Comparison of ENCODE assay signal across 8 mouse cellular contexts in the genomic region with DNA sequence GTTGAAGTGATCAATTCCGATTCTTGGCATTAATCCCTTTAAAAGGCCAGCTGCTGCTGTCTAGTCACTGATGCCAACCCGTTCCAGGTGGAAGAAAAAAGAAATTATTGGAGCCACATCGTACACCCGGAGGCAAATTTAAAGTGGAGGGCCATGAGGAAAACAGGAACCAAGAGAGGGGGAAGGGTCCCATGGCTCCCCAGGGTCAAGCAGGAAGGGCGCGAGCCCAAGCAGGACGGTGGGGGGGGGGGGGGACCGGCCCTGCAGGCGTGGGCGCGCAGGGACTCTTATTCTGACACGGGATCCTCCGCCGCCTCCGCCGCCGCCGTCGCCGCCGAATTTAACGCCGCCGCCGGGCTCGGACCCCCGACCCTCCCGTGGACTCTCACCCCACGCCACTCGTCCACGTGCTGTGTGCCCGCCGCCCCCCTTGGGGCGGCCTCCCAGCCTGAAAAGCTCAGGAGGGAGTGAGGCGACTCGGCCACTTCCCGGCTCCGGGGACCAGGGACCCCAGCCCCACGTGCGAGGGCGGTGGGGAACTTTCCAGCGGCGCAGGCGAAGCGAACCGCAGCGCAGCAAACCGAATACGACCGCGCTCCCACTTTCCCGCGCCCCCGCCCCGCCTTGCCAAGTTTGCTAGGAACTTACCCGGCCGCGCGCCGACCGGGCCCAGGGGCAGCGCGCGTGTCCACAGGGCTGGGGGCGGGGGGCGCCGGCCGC. TPM values are rescaled to one million over a fixed set of nuclear protein-coding genes. Genes with fewer than 3 reads are reported as not detected.
A peak's percentile ranks its signal among the peaks of the same experiment; 100 is the strongest.
DNase-seq lines count a peak whose midpoint lies in the region; ATAC-seq and TF ChIP-seq lines count a peak whose summit lies in the region.

No protein-coding gene starts in this region.

- WGBS in intestine, embryonic 14.5 days: under 1% methylated on average over 55 of the region's 68 CpGs
- under 1% methylated on average over 46 of the region's 68 CpGs for WGBS in liver, adult 2 months

- peak; percentile 13 for ATAC-seq in intestine, embryonic 14.5 days (replicated peaks; ENCODE audit: low FRiP score, low TSS enrichment, low read depth)

- peak overlapping the region; percentile 93 for H3K9ac ChIP-seq in intestine, embryonic 14.5 days (ENCODE audit: low read length)
- H3K9ac ChIP-seq in liver, adult 2 months (ENCODE audit: low read depth, low read length): peak overlapping the region; percentile 96

- H3K79me2 ChIP-seq in liver, adult 2 months (ENCODE audit: control insufficient read depth, insufficient read depth, low read length): peaks cover 44% of the 10 kb centered on the region

- H3K36me3 ChIP-seq in testis, adult 2 months (ENCODE audit: control insufficient read depth, insufficient read depth, low read length): no peaks in the 10 kb centered on the region
- H3K36me3 ChIP-seq in intestine, embryonic 14.5 days (ENCODE audit: control insufficient read depth, insufficient read depth, low read length): no peaks in the 10 kb centered on the region
- no peaks in the 10 kb centered on the region for H3K36me3 ChIP-seq in liver, adult 2 months (ENCODE audit: control insufficient read depth, insufficient read depth, low read length)

- TF ChIP-seq CTCF in testis, adult 2 months (IDR thresholded peaks at IDR 0.05; ENCODE audit: control insufficient read depth, insufficient read depth, insufficient replicate concordance, low read depth, low read length): no peak
- TF ChIP-seq CTCF in liver, adult 2 months (IDR thresholded peaks at IDR 0.05; ENCODE audit: low read depth, low read length): no peak

- H3K4me3 ChIP-seq in testis, adult 2 months (ENCODE audit: control insufficient read depth, low read depth, low read length): peak overlapping the region; percentile 99
- peak overlapping the region; percentile 98 for H3K4me3 ChIP-seq in intestine, embryonic 14.5 days (ENCODE audit: low read depth, low read length)
- H3K4me3 ChIP-seq in liver, adult 2 months (ENCODE audit: insufficient read depth, low read depth, low read length): peak overlapping the region; percentile 97

- TF ChIP-seq POLR2A in testis, adult 2 months (IDR thresholded peaks at IDR 0.05; ENCODE audit: control insufficient read depth, low read depth, low read length): no peak
- no peak for TF ChIP-seq POLR2A in liver, adult 2 months (IDR thresholded peaks at IDR 0.05; ENCODE audit: extremely low read depth, insufficient read depth, low read length)

- peak overlapping the region; percentile 84 for H3K4me2 ChIP-seq in intestine, embryonic 14.5 days (ENCODE audit: low read length)

- H3K9me3 ChIP-seq in intestine, embryonic 14.5 days (ENCODE audit: control insufficient read depth, low read length): no peaks in the 10 kb centered on the region

- no peak for DNase-seq in testis, postnatal 14 days (ENCODE audit: low spot score)
- peak; percentile 66 to 71 for DNase-seq in cerebellum, postnatal 14 days
- peak; percentile 57 for DNase-seq in gastrocnemius, postnatal 25 days
- DNase-seq in intestine, embryonic 14.5 days (ENCODE audit: low spot score): peak; percentile 81
- peak; percentile 86 for DNase-seq in liver, adult 2 months (ENCODE audit: extremely low read depth, low read depth, low spot score)
- DNase-seq in neural tube, embryonic 10.5 days (ENCODE audit: extremely low spot score, low spot score): peak; percentile 77
- peak; percentile 78 for DNase-seq in testis, postnatal 10 days (ENCODE audit: low spot score)

- H3K27me3 ChIP-seq in testis, adult 2 months (ENCODE audit: control insufficient read depth, insufficient read depth, low read length): no peaks in the 10 kb centered on the region
- H3K27me3 ChIP-seq in intestine, embryonic 14.5 days (replicated peaks; ENCODE audit: control insufficient read depth, insufficient read depth, low read length): no peaks in the 10 kb centered on the region
- H3K27me3 ChIP-seq in liver, adult 2 months (ENCODE audit: control insufficient read depth, insufficient read depth, low read length): no peaks in the 10 kb centered on the region

- peak overlapping the region; percentile 83 for H3K27ac ChIP-seq in testis, adult 2 months (ENCODE audit: control insufficient read depth, insufficient read depth, low read depth, low read length)
- peak overlapping the region; percentile 87 for H3K27ac ChIP-seq in intestine, embryonic 14.5 days (ENCODE audit: low read depth)
- peak overlapping the region; percentile 78 for H3K27ac ChIP-seq in liver, adult 2 months (replicated peaks; ENCODE audit: insufficient read depth, low read depth, low read length)

- H3K4me1 ChIP-seq in testis, adult 2 months (ENCODE audit: control insufficient read depth, insufficient read depth, low read length): peaks cover 10% of the 10 kb centered on the region
- H3K4me1 ChIP-seq in intestine, embryonic 14.5 days (replicated peaks; ENCODE audit: control insufficient read depth, insufficient read depth, low read length): peaks cover 22% of the 10 kb centered on the region
- H3K4me1 ChIP-seq in liver, adult 2 months (ENCODE audit: control insufficient read depth, insufficient read depth, low read length): peaks cover 29% of the 10 kb centered on the region

RNA-seq across cellular contexts. Expression of gene Gatad2a, which starts 22.6 kb away (rescaled TPM):
- 80.8 and 84.9 TPM in 2 replicates for polyA plus RNA-seq in testis, adult 2 months (2012; rRNA removed)
- total RNA-seq in gastrocnemius, postnatal 25 days (2021): 10 to 100 TPM; 25.4 to 26.2 TPM
- 51.9 and 57.4 TPM in 2 replicates for polyA plus RNA-seq in intestine, embryonic 14.5 days (2014; fragmentation: Nextera tagmentation; extraction: Ambion mirVana)
- total RNA-seq in liver, adult 2 months (2014; rRNA removed): 11.2 and 16.8 TPM in 2 replicates
- polyA plus RNA-seq in liver, adult 2 months (2012; rRNA removed): 35.0 and 35.5 TPM in 2 replicates
